Mouse (Mus musculus) embryonic facial prominence, embryonic 11.5 days (tissue): ENCODE measurements around the gene Med7. TPM values are rescaled to one million over a fixed set of nuclear protein-coding genes. Genes with fewer than 3 reads are reported as not detected.
A peak's percentile ranks its signal among the peaks of the same experiment; 100 is the strongest.
"Not testable (repeated sequence)": the region's sequence is repeated elsewhere in the genome, so short reads cannot be mapped to it uniquely, and the experiment has no call there.

Experiments
- ATAC-seq: fragments of 200-750 bp; cut with Nextera tagmentation; replicated peaks from 2 replicates; pipeline ENCODE4 v1.8.0; 2017; ENCODE audit warnings: low read depth; ENCODE audit not compliant: insufficient number of reproducible peaks, low FRiP score, low TSS enrichment
- DNase-seq: peaks from one replicate; pipeline ENCODE4 v3.0.0-alpha.2; 2015; ENCODE audit warnings: low spot score
- H3K27ac ChIP-seq: fragments of 300-500 bp; sonication (generic); replicated peaks from 2 replicates; pipeline ENCODE4 v1.5.1; 2014; ENCODE audit warnings: mild to moderate bottlenecking, low read depth, low read length, control low read depth
- H3K27me3 ChIP-seq: fragments of 300-500 bp; sonication (generic); 2 replicates; pipeline ENCODE4 v1.6.1; 2014; ENCODE audit warnings: mild to moderate bottlenecking, low read length, moderate library complexity, mixed read lengths; ENCODE audit not compliant: control insufficient read depth, insufficient read depth
- H3K36me3 ChIP-seq: fragments of 300-500 bp; sonication (generic); replicated peaks from 2 replicates; pipeline ENCODE4 v1.6.1; 2014; ENCODE audit warnings: low read depth, mild to moderate bottlenecking, low read length, moderate library complexity, mixed read lengths; ENCODE audit not compliant: control insufficient read depth, insufficient read depth
- H3K4me1 ChIP-seq: fragments of 300-500 bp; sonication (generic); 2 replicates; pipeline ENCODE4 v1.6.1; 2014; ENCODE audit warnings: low read length, mixed read lengths; ENCODE audit not compliant: control insufficient read depth, insufficient read depth
- H3K4me2 ChIP-seq: fragments of 300-500 bp; sonication (generic); 2 replicates; pipeline ENCODE4 v1.6.1; 2014; ENCODE audit warnings: low read depth, mild to moderate bottlenecking, control low read depth, low read length, moderate library complexity
- H3K4me3 ChIP-seq: fragments of 300-500 bp; sonication (generic); 2 replicates; pipeline ENCODE4 v1.5.1; 2014; ENCODE audit warnings: low read depth, low read length, control low read depth
- H3K9ac ChIP-seq: fragments of 300-500 bp; sonication (generic); replicated peaks from 2 replicates; pipeline ENCODE4 v1.6.1; 2014; ENCODE audit warnings: mild to moderate bottlenecking, control low read depth, low read length
- H3K9me3 ChIP-seq: fragments of 300-500 bp; sonication (generic); replicated peaks from 2 replicates; pipeline ENCODE4 v1.6.1; 2016; ENCODE audit warnings: mild to moderate bottlenecking, low read length, inconsistent platforms, mixed read lengths; ENCODE audit not compliant: control insufficient read depth
- WGBS: fragments of 180-500 bp; shearing (Covaris S2); extraction: QIAGEN DNeasy Blood & Tissue Kit; methylation state at CpG from one replicate; pipeline ENCODE4 v1.1.7; 2014; 5-methylcytosine and 5-hydroxymethylcytosine counted together
- polyA plus RNA-seq: library from polyadenylated mRNA; unstranded; fragments of >200 nt; fragmentation: Nextera tagmentation; extraction: Ambion mirVana; gene quantifications from 2 replicates; pipeline ENCODE4 v1.2.1, GENCODE M21; 2014

Gene Med7
- polyA plus RNA-seq, 1 experiment from 2014 or later, result 114 TPM

- H3K9me3 ChIP-seq, result no peaks in the 10 kb centered on the region
- H3K4me1 ChIP-seq, result no peaks in the 10 kb centered on the region
- no peak overlapping the region for H3K4me3 ChIP-seq
- DNase-seq, result no peak
- no peak overlapping the region for H3K27ac ChIP-seq
- H3K36me3 ChIP-seq, result no peaks in the 10 kb centered on the region
- no peak overlapping the region for H3K4me2 ChIP-seq
- H3K9ac ChIP-seq, result no peak overlapping the region
- WGBS, result 37% methylated on average over 10 of the region's 10 CpGs
- ATAC-seq, result no peak
- H3K27me3 ChIP-seq, result no peaks in the 10 kb centered on the region
These were observed 30.0 kb upstream of the Med7 start for GRCm38 (mm10) chr11:46406721-46407120.

- H3K4me2 ChIP-seq, result no peak overlapping the region
- H3K4me1 ChIP-seq, result no peaks in the 10 kb centered on the region
- H3K9ac ChIP-seq, result no peak overlapping the region
- H3K27ac ChIP-seq, result no peak overlapping the region
- WGBS, result 35% methylated on average over 2 of the region's 2 CpGs
- no peak for DNase-seq
- no peaks in the 10 kb centered on the region for H3K36me3 ChIP-seq
- H3K4me3 ChIP-seq, result no peak overlapping the region
- H3K27me3 ChIP-seq, result no peaks in the 10 kb centered on the region
- ATAC-seq, result no peak
- H3K9me3 ChIP-seq, result no peaks in the 10 kb centered on the region
These were observed 26.6 kb upstream of the Med7 start for GRCm38 (mm10) chr11:46410018-46410563.

GRCm38 (mm10) chr11:46418438-46418837, 18.3 kb upstream of the Med7 start:
- H3K9me3 ChIP-seq, result no peaks in the 10 kb centered on the region
- H3K4me2 ChIP-seq, result no peak overlapping the region
- H3K27me3 ChIP-seq, result no peaks in the 10 kb centered on the region
- DNase-seq, result peak; percentile 56
- no peaks in the 10 kb centered on the region for H3K36me3 ChIP-seq
- no peaks in the 10 kb centered on the region for H3K4me1 ChIP-seq
- H3K9ac ChIP-seq, result no peak overlapping the region
- H3K27ac ChIP-seq, result no peak overlapping the region
- ATAC-seq, result no peak
- no peak overlapping the region for H3K4me3 ChIP-seq
- WGBS, result 33% methylated on average over 1 of the region's 1 CpGs

GRCm38 (mm10) chr11:46418860-46419259, 17.9 kb upstream of the Med7 start:
- Histone ChIP-seq H3K4me3 (no peak overlapping the region), H3K36me3 (no peaks in the 10 kb centered on the region), H3K4me2 (no peak overlapping the region), H3K27me3 (no peaks in the 10 kb centered on the region), H3K4me1 (no peaks in the 10 kb centered on the region), H3K27ac (no peak overlapping the region), H3K9ac (no peak overlapping the region), H3K9me3 (no peaks in the 10 kb centered on the region)
- DNase-seq, result no peak
- ATAC-seq, result no peak
- WGBS, result 81% methylated on average over 5 of the region's 5 CpGs

GRCm38 (mm10) chr11:46421086-46421888, 15.4 kb upstream of the Med7 start:
- WGBS, result 81% methylated on average over 8 of the region's 8 CpGs
- Histone ChIP-seq H3K4me1 (no peaks in the 10 kb centered on the region), H3K36me3 (no peaks in the 10 kb centered on the region), H3K4me3 (no peak overlapping the region), H3K9me3 (no peaks in the 10 kb centered on the region), H3K4me2 (no peak overlapping the region), H3K27ac (no peak overlapping the region), H3K27me3 (no peaks in the 10 kb centered on the region), H3K9ac (no peak overlapping the region)
- ATAC-seq (no peak), DNase-seq (no peak)

- 44% methylated on average over 4 of the region's 4 CpGs for WGBS
- H3K27ac ChIP-seq, H3K4me1 ChIP-seq, H3K4me3 ChIP-seq, ATAC-seq, H3K27me3 ChIP-seq, H3K36me3 ChIP-seq, H3K4me2 ChIP-seq, H3K9ac ChIP-seq, DNase-seq, H3K9me3 ChIP-seq: not testable (repeated sequence)
These were observed 8.6 kb upstream of the Med7 start for GRCm38 (mm10) chr11:46428131-46428530.

GRCm38 (mm10) chr11:46430123-46430522, 6.6 kb upstream of the Med7 start:
- WGBS, result 88% methylated on average over 2 of the region's 2 CpGs
- Histone ChIP-seq H3K27ac (no peak overlapping the region), H3K9me3 (no peaks in the 10 kb centered on the region), H3K4me1 (no peaks in the 10 kb centered on the region), H3K4me3 (no peak overlapping the region), H3K9ac (no peak overlapping the region), H3K27me3 (no peaks in the 10 kb centered on the region), H3K4me2 (no peak overlapping the region), H3K36me3 (no peaks in the 10 kb centered on the region)
- ATAC-seq, result no peak
- DNase-seq, result no peak

- peak; percentile 88 for DNase-seq
- Histone ChIP-seq H3K36me3 (no peaks in the 10 kb centered on the region), H3K9me3 (no peaks in the 10 kb centered on the region), H3K27me3 (no peaks in the 10 kb centered on the region), H3K4me1 (no peaks in the 10 kb centered on the region), H3K4me2 (no peak overlapping the region), H3K27ac (no peak overlapping the region), H3K9ac (no peak overlapping the region), H3K4me3 (no peak overlapping the region)
- WGBS, result 23% methylated on average over 3 of the region's 3 CpGs
- ATAC-seq, result peak; percentile 72; the same call in 1 of the 2 replicates
These were observed 5.6 kb upstream of the Med7 start for GRCm38 (mm10) chr11:46431129-46431528.
